Mouse (Mus musculus): ENCODE results near the gene Fdxacb1. TPM values are rescaled to one million over a fixed set of nuclear protein-coding genes. Genes with fewer than 3 reads are reported as not detected.
A peak's percentile ranks its signal among the peaks of the same experiment; 100 is the strongest.

Fdxacb1 gene
- polyA plus RNA-seq (2014; fragmentation: Nextera tagmentation; extraction: Ambion mirVana) = 9.0 and 9.1 TPM in 2 replicates

DNA sequence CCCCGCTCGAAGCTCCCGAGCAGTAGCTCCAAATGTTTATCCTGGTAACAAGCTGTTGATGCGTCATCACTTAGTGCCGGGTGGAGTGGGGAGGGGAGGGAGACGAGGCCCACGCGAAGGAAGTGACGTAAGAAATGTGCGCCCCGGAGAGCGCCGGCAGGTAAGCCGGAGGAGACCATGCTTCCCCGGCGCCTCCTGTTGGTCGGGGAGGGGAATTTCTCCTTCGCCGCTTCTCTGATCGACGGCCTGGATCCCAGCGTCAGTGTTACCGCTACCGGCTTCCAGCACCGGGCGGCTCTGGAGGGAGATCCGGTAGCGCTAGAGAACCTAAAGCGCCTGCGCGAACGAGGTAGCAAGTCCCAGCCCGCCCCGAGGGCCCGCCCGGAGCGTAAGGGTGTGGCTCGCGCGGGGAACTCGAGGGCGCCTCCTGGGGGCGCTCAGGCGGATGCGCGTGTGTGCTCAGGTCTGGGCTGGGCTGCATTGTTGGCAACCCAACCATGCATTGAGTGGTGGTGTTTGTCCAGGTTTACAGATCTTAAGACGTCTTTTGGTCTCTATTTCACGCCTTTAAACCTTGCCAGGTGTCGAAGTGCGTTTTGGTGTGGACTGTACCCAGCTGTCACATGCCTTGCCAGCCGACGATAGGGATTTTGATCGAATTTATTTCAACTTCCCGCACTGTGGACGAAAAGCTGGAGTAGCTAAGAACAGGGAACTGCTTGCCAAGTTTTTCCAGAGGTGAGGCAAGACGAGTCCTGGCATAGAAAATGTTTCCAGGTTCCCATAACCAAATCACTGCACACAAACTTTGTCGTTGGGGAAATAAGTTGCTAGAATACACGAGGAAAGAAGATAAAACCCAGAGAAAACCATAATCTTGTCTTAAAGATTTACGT lies at the start of gene Fdxacb1:
Gene Fdxacb1, plus strand, starts transcription at position 130 of the 896 bp plus-strand sequence.
- Histone ChIP-seq H3K27ac (replicated peaks in 1 of 2; ENCODE audit: control insufficient read depth in 1 of 2, insufficient read depth in 1 of 2, low read depth in 2 of 2, low read length in 2 of 2) (peak within 1 kb of the TSS; percentile 90 to 95), H3K27me3 (ENCODE audit: control insufficient read depth, insufficient read depth, low read length) (no peaks in the 10 kb centered on the region), H3K9me3 (ENCODE audit: control insufficient read depth, low read length) (no peaks in the 10 kb centered on the region), H3K9ac (ENCODE audit: low read length) (peak within 1 kb of the TSS; percentile 83), H3K36me3 (ENCODE audit: control insufficient read depth, insufficient read depth, low read length) (peaks cover 25% of the 10 kb centered on the region), H3K4me1 (ENCODE audit: control insufficient read depth in 2 of 2, insufficient read depth in 2 of 2, low read length in 2 of 2) (peaks cover 2 to 13% of the 10 kb centered on the region in 2 experiments; a peak in 3 of 4 replicates), H3K4me3 (ENCODE audit: control insufficient read depth in 1 of 2, insufficient read depth in 1 of 2, low read depth in 1 of 2, low read length in 2 of 2) (peak within 1 kb of the TSS; percentile 70 to 89), H3K4me2 (ENCODE audit: low read length) (peak within 1 kb of the TSS; percentile 83)
- WGBS = 4% methylated on average over 59 of the region's 59 CpGs
- peak; percentile 94 for ATAC-seq (ENCODE audit: insufficient number of reproducible peaks, insufficient read depth, low FRiP score, low read depth)

DNA sequence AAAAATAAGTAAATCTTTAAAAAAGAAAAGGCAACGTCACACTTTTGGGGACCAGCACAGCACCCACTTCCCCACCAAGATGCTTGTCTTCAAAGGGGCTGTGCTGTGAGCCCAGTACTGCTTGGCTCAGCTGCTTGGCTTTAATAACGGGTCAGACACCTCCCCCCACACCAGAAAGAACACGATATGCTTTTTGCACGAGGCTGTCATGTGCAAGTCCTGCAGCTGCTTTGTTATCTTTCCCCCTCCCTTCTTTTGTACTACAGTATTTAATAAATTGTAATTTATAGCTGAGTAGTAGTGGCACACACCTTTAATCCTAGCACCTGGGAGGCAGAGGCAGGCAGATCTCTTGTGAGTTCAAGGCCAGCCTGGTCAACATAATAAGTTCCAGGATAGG lies 49.2 kb upstream of the Fdxacb1 start:
- no peak overlapping the region for H3K4me2 ChIP-seq (ENCODE audit: low read length)
- H3K27ac ChIP-seq (replicated peaks in 1 of 2; ENCODE audit: control insufficient read depth in 1 of 2, insufficient read depth in 1 of 2, low read depth in 2 of 2, low read length in 2 of 2) = no peak overlapping the region
- no peak overlapping the region for H3K9ac ChIP-seq (ENCODE audit: low read length)
- ATAC-seq (ENCODE audit: insufficient number of reproducible peaks, insufficient read depth, low FRiP score, low read depth) = no peak
- WGBS = 59% methylated on average over 4 of the region's 4 CpGs
- peaks cover 12 to 15% of the 10 kb centered on the region in 2 experiments for H3K4me1 ChIP-seq (ENCODE audit: control insufficient read depth in 2 of 2, insufficient read depth in 2 of 2, low read length in 2 of 2)
- no peaks in the 10 kb centered on the region for H3K27me3 ChIP-seq (ENCODE audit: control insufficient read depth, insufficient read depth, low read length)
- H3K9me3 ChIP-seq (ENCODE audit: control insufficient read depth, low read length) = no peaks in the 10 kb centered on the region
- H3K36me3 ChIP-seq (ENCODE audit: control insufficient read depth, insufficient read depth, low read length) = peaks cover 4% of the 10 kb centered on the region; the same call in 1 of the 2 replicates
- no peak overlapping the region for H3K4me3 ChIP-seq (ENCODE audit: control insufficient read depth in 1 of 2, insufficient read depth in 1 of 2, low read depth in 1 of 2, low read length in 2 of 2)

DNA sequence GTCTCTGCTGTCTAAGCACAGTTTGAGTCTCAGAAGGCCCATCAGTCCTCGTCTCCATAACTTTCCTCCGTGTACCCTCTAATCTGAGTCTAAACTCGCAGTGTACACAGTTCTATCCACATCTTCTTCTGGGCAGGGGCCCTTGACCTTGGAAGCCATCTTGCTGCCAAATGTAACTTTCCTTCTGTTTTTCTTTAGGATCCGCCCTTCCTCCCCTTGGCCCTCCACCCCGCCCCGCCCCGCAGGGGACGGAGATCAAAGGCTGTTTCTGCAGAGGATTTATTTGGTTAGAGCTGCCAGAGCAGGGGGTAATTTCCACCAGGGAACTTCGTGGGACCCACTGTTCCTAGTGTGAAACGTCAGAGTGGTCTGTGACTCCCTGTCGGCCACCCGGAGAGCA lies 47.0 kb upstream of the Fdxacb1 start:
- H3K36me3 ChIP-seq (ENCODE audit: control insufficient read depth, insufficient read depth, low read length) = peaks cover 4% of the 10 kb centered on the region; the same call in 1 of the 2 replicates
- H3K4me2 ChIP-seq (ENCODE audit: low read length) = no peak overlapping the region
- H3K4me1 ChIP-seq (ENCODE audit: control insufficient read depth in 2 of 2, insufficient read depth in 2 of 2, low read length in 2 of 2) = peaks cover 23 to 36% of the 10 kb centered on the region in 2 experiments
- WGBS = 44% methylated on average over 12 of the region's 12 CpGs
- H3K27ac ChIP-seq (replicated peaks in 1 of 2; ENCODE audit: control insufficient read depth in 1 of 2, insufficient read depth in 1 of 2, low read depth in 2 of 2, low read length in 2 of 2) = no peak overlapping the region
- ATAC-seq (ENCODE audit: insufficient number of reproducible peaks, insufficient read depth, low FRiP score, low read depth) = no peak
- no peaks in the 10 kb centered on the region for H3K9me3 ChIP-seq (ENCODE audit: control insufficient read depth, low read length)
- no peaks in the 10 kb centered on the region for H3K27me3 ChIP-seq (ENCODE audit: control insufficient read depth, insufficient read depth, low read length)
- no peak overlapping the region for H3K9ac ChIP-seq (ENCODE audit: low read length)
- H3K4me3 ChIP-seq (ENCODE audit: control insufficient read depth in 1 of 2, insufficient read depth in 1 of 2, low read depth in 1 of 2, low read length in 2 of 2) = no peak overlapping the region

DNA sequence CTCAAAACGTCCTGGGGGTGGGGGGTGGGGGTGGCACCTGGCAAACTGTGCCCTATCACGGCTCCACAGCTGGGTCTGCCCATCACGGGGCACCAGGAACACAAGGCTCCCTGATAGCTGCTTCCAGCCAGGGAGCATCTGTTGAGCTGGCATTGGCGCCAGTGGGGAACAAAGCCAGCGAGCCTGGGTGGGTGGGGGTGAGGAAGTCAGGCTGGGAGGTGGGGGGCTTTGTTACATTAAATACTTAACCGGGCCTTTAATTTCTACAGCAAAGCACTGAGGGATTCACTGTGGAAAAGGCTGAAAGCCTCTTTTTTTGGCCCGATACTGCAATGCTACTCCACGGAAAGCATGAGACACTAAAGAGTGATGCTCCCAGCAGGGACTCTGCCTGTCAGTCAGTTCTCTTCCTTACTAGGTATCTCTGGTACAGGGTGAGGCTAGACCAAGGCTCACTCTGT lies 45.6 kb upstream of the Fdxacb1 start:
- Histone ChIP-seq H3K4me3 (ENCODE audit: control insufficient read depth in 1 of 2, insufficient read depth in 1 of 2, low read depth in 1 of 2, low read length in 2 of 2) (no peak overlapping the region), H3K9ac (ENCODE audit: low read length) (no peak overlapping the region), H3K4me1 (ENCODE audit: control insufficient read depth in 2 of 2, insufficient read depth in 2 of 2, low read length in 2 of 2) (peaks cover 33 to 49% of the 10 kb centered on the region in 2 experiments), H3K4me2 (ENCODE audit: low read length) (peak overlapping the region; percentile 68), H3K36me3 (ENCODE audit: control insufficient read depth, insufficient read depth, low read length) (no peaks in the 10 kb centered on the region), H3K27ac (replicated peaks in 1 of 2; ENCODE audit: control insufficient read depth in 1 of 2, insufficient read depth in 1 of 2, low read depth in 2 of 2, low read length in 2 of 2) (peak overlapping the region; percentile 45 to 95; a peak in 3 of 4 replicates), H3K27me3 (ENCODE audit: control insufficient read depth, insufficient read depth, low read length) (no peaks in the 10 kb centered on the region), H3K9me3 (ENCODE audit: control insufficient read depth, low read length) (no peaks in the 10 kb centered on the region)
- ATAC-seq (ENCODE audit: insufficient number of reproducible peaks, insufficient read depth, low FRiP score, low read depth) = no peak; the same call in 1 of the 2 replicates
- 45% methylated on average over 8 of the region's 8 CpGs for WGBS

DNA sequence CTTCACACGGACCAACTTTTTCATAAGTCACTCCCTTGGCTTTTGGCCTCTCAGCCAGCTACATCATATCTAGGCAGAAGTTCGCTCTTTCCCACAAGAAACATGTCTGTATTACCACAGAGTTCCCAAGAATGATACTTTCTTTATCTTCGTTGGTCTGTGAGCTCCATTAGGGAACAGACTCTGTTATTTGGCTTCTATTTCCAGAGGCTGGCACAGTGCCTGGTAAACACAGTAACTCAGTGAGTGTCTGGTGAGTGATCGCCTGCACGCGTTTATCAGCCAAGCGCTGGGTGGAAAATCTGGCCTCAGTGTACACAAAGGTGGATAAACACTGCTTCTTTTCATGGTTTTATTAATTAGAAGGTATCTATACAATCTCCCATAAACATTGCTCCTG lies 44.6 kb upstream of the Fdxacb1 start:
- peaks cover 33 to 52% of the 10 kb centered on the region in 2 experiments for H3K4me1 ChIP-seq (ENCODE audit: control insufficient read depth in 2 of 2, insufficient read depth in 2 of 2, low read length in 2 of 2)
- 4% methylated on average over 7 of the region's 7 CpGs for WGBS
- peak overlapping the region; percentile 95 for H3K27ac ChIP-seq (replicated peaks in 1 of 2; ENCODE audit: control insufficient read depth in 1 of 2, insufficient read depth in 1 of 2, low read depth in 2 of 2, low read length in 2 of 2)
- H3K9me3 ChIP-seq (ENCODE audit: control insufficient read depth, low read length) = no peaks in the 10 kb centered on the region
- peak overlapping the region; percentile 25 to 30; a peak in 3 of 4 replicates for H3K4me3 ChIP-seq (ENCODE audit: control insufficient read depth in 1 of 2, insufficient read depth in 1 of 2, low read depth in 1 of 2, low read length in 2 of 2)
- H3K9ac ChIP-seq (ENCODE audit: low read length) = peak overlapping the region; percentile 65
- H3K27me3 ChIP-seq (ENCODE audit: control insufficient read depth, insufficient read depth, low read length) = no peaks in the 10 kb centered on the region
- ATAC-seq (ENCODE audit: insufficient number of reproducible peaks, insufficient read depth, low FRiP score, low read depth) = 0 out of 2 replicates have a peak, but pooled peaks have one; percentile 45
- H3K36me3 ChIP-seq (ENCODE audit: control insufficient read depth, insufficient read depth, low read length) = no peaks in the 10 kb centered on the region
- H3K4me2 ChIP-seq (ENCODE audit: low read length) = peak overlapping the region; percentile 68

DNA sequence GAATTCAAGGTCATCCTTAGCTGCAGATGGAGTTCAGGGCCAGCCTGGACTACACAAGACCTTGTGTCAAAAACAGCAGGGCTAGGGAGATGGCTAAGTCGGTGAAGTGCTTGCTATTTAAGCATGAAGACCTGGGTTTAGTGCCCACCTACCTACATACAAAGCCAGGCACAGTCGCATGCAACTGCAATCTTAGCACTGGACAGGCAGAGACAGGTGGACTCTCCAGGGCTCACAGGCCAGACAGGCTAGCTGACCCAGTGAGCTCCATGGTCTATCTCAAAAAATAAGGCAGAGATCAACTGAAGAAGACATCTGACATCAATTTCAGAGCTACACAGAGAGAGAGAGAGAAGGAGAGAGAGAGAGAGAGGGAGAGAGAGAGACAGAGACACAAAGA lies 43.9 kb upstream of the Fdxacb1 start:
- WGBS = 69% methylated on average over 2 of the region's 2 CpGs
- Histone ChIP-seq H3K9ac (ENCODE audit: low read length) (no peak overlapping the region), H3K36me3 (ENCODE audit: control insufficient read depth, insufficient read depth, low read length) (no peaks in the 10 kb centered on the region), H3K4me2 (ENCODE audit: low read length) (0 out of 2 replicates have a peak overlapping the region, but pooled peaks have one; percentile 9), H3K27ac (replicated peaks in 1 of 2; ENCODE audit: control insufficient read depth in 1 of 2, insufficient read depth in 1 of 2, low read depth in 2 of 2, low read length in 2 of 2) (peak overlapping the region; percentile 74 to 95), H3K4me1 (ENCODE audit: control insufficient read depth in 2 of 2, insufficient read depth in 2 of 2, low read length in 2 of 2) (peaks cover 33 to 56% of the 10 kb centered on the region in 2 experiments), H3K9me3 (ENCODE audit: control insufficient read depth, low read length) (no peaks in the 10 kb centered on the region), H3K27me3 (ENCODE audit: control insufficient read depth, insufficient read depth, low read length) (no peaks in the 10 kb centered on the region), H3K4me3 (ENCODE audit: control insufficient read depth in 1 of 2, insufficient read depth in 1 of 2, low read depth in 1 of 2, low read length in 2 of 2) (no peak overlapping the region)
- ATAC-seq (ENCODE audit: insufficient number of reproducible peaks, insufficient read depth, low FRiP score, low read depth) = no peak

DNA sequence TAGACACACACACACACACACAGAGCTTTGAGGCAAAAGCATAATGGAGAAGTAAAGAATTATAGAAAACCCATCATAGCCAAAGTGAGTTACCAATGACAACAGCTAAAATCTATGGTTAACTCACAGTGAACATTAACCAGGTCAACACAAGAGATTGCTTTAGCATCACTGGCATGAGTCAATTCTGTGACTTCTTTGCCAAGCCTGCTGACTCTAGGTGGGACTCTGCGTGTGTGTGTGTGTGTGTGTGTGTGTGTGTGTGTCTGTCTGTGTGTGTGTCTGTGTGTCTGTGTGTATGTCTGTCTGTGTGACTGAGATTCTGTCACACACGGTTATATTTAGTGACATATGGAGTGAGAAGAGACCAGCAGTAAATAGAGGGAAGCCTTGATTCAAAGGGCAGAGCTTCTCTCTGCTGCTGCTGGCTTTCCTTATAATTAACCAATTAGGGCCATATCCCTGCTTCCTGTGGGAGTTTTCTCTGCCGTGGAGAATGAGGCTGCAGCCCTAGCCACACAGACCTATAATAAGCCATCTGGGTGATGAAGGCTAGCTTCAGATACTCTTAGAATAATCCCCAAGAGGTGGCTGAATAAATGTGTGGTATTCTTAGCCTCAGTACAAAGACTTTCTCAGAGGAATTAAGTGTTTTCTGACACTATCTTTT lies 43.2 kb upstream of the Fdxacb1 start:
- Histone ChIP-seq H3K36me3 (ENCODE audit: control insufficient read depth, insufficient read depth, low read length) (no peaks in the 10 kb centered on the region), H3K9ac (ENCODE audit: low read length) (0 out of 2 replicates have a peak overlapping the region, but pooled peaks have one; percentile 21)

More for the DNA sequence above, 43.2 kb upstream of the Fdxacb1 start:
- H3K4me1 ChIP-seq (ENCODE audit: control insufficient read depth in 2 of 2, insufficient read depth in 2 of 2, low read length in 2 of 2) = peaks cover 33 to 56% of the 10 kb centered on the region in 2 experiments
- no peak for ATAC-seq (ENCODE audit: insufficient number of reproducible peaks, insufficient read depth, low FRiP score, low read depth)
- H3K9me3 ChIP-seq (ENCODE audit: control insufficient read depth, low read length) = no peaks in the 10 kb centered on the region
- no peaks in the 10 kb centered on the region for H3K27me3 ChIP-seq (ENCODE audit: control insufficient read depth, insufficient read depth, low read length)
- WGBS = 46% methylated on average over 3 of the region's 3 CpGs
- H3K4me2 ChIP-seq (ENCODE audit: low read length) = peak overlapping the region; percentile 9; the same call in 1 of the 2 replicates
- no peak overlapping the region for H3K4me3 ChIP-seq (ENCODE audit: control insufficient read depth in 1 of 2, insufficient read depth in 1 of 2, low read depth in 1 of 2, low read length in 2 of 2)
- peak overlapping the region; percentile 74 to 95; a peak in 2 of 4 replicates for H3K27ac ChIP-seq (replicated peaks in 1 of 2; ENCODE audit: control insufficient read depth in 1 of 2, insufficient read depth in 1 of 2, low read depth in 2 of 2, low read length in 2 of 2)
